Mouse (Mus musculus) lung, embryonic 15.5 days (tissue): ENCODE results near the gene Capn2. TPM values are rescaled to one million over a fixed set of nuclear protein-coding genes. Genes with fewer than 3 reads are reported as not detected.

Experiments used
- polyA plus RNA-seq: library from polyadenylated mRNA; unstranded; fragments of >200 nt; fragmentation: Nextera tagmentation; extraction: Ambion mirVana; gene quantifications from 2 replicates; pipeline ENCODE4 v1.2.1, GENCODE M21; 2015

The Capn2 gene
- polyA plus RNA-seq, 1 experiment from 2014 or later, result 135 TPM

Other genes starting within 250 kb of the Capn2 start
- 130 and 131 TPM in 2 replicates for gene Degs1, start 234.8 kb downstream of the Capn2 start, polyA plus RNA-seq
- 19.2 and 22.3 TPM in 2 replicates for gene Fbxo28, start 176.0 kb downstream of the Capn2 start, polyA plus RNA-seq
- 21.2 and 22.1 TPM in 2 replicates for gene Trp53bp2, start 108.4 kb downstream of the Capn2 start, polyA plus RNA-seq
- gene Capn8, start 47.4 kb upstream of the Capn2 start, polyA plus RNA-seq, result 0.09 TPM in 1 of 2 replicates, not detected in the other
- gene Ccdc185, start 231.6 kb upstream of the Capn2 start, polyA plus RNA-seq, result not detected in 2 replicates
- gene Susd4, start 246.3 kb upstream of the Capn2 start, polyA plus RNA-seq, result 22.3 and 22.8 TPM in 2 replicates